Mouse (Mus musculus) hindbrain, embryonic 14.5 days (tissue): ENCODE data around the gene Rbm28. TPM values are rescaled to one million over a fixed set of nuclear protein-coding genes. Genes with fewer than 3 reads are reported as not detected.
A peak's percentile ranks its signal among the peaks of the same experiment; 100 is the strongest.

Experiments
- ATAC-seq: fragments of 200-750 bp; cut with Nextera tagmentation; 2 replicates; pipeline ENCODE4 v1.8.0; 2017; ENCODE audit warnings: moderate number of reproducible peaks, mild to moderate bottlenecking, moderate TSS enrichment, moderate library complexity; ENCODE audit not compliant: low FRiP score
- DNase-seq: peaks from one replicate; pipeline ENCODE4 v3.0.0-alpha.2; 2015; ENCODE audit warnings: low spot score
- H3K27ac ChIP-seq: fragments of 300-500 bp; sonication (generic); 2 replicates; pipeline ENCODE4 v1.5.1; 2014; ENCODE audit warnings: mild to moderate bottlenecking, moderate library complexity
- H3K27me3 ChIP-seq: fragments of 300-500 bp; sonication (generic); 2 replicates; pipeline ENCODE4 v1.6.1; 2014; ENCODE audit warnings: mild to moderate bottlenecking, low read length, mixed read lengths; ENCODE audit not compliant: control insufficient read depth, insufficient read depth
- H3K36me3 ChIP-seq: fragments of 300-500 bp; sonication (generic); replicated peaks from 2 replicates; pipeline ENCODE4 v1.6.1; 2014; ENCODE audit not compliant: control insufficient read depth, insufficient read depth
- H3K4me1 ChIP-seq: fragments of 300-500 bp; sonication (generic); replicated peaks from 2 replicates; pipeline ENCODE4 v1.6.1; 2014; ENCODE audit warnings: antibody characterized with exemption, low read length, mixed read lengths; ENCODE audit not compliant: control insufficient read depth, insufficient read depth
- H3K4me2 ChIP-seq: fragments of 300-500 bp; sonication (generic); replicated peaks from 2 replicates; pipeline ENCODE4 v1.6.1; 2014; ENCODE audit warnings: mild to moderate bottlenecking, moderate library complexity
- H3K4me3 ChIP-seq: fragments of 300-500 bp; sonication (generic); replicated peaks from 2 replicates; pipeline ENCODE4 v1.5.1; 2014; ENCODE audit warnings: mild to moderate bottlenecking, low read length
- H3K9ac ChIP-seq: fragments of 300-500 bp; sonication (generic); 2 replicates; pipeline ENCODE4 v1.6.1; 2014
- H3K9me3 ChIP-seq: fragments of 300-500 bp; sonication (generic); 2 replicates; pipeline ENCODE4 v1.6.1; 2016; ENCODE audit warnings: low read length; ENCODE audit not compliant: control insufficient read depth
- WGBS: fragments of 180-500 bp; shearing (Covaris S2); extraction: QIAGEN DNeasy Blood & Tissue Kit; methylation state at CpG from one replicate; pipeline ENCODE4 v1.1.7; 2014; 5-methylcytosine and 5-hydroxymethylcytosine counted together
- polyA plus RNA-seq: library from polyadenylated mRNA; unstranded; fragments of >200 nt; fragmentation: Nextera tagmentation; extraction: Ambion mirVana; gene quantifications from 2 replicates; pipeline ENCODE4 v1.2.1, GENCODE M21; 2014

Rbm28 gene
- polyA plus RNA-seq, 1 experiment from 2014 or later = 43.0 TPM

GRCm38 (mm10) chr6:29160786-29161185, 4.0 kb downstream of the Rbm28 start:
- H3K4me3 ChIP-seq = no peak overlapping the region
- peaks cover 42% of the 10 kb centered on the region for H3K36me3 ChIP-seq
- no peaks in the 10 kb centered on the region for H3K27me3 ChIP-seq
- DNase-seq = no peak
- H3K4me2 ChIP-seq = no peak overlapping the region
- peaks cover 15% of the 10 kb centered on the region for H3K4me1 ChIP-seq
- H3K9me3 ChIP-seq = no peaks in the 10 kb centered on the region
- 96% methylated on average over 2 of the region's 2 CpGs for WGBS
- H3K27ac ChIP-seq = no peak overlapping the region
- ATAC-seq = no peak
- H3K9ac ChIP-seq = no peak overlapping the region

- ATAC-seq = no peak
- Histone ChIP-seq H3K27ac (no peak overlapping the region), H3K4me2 (no peak overlapping the region), H3K36me3 (peaks cover 83% of the 10 kb centered on the region), H3K27me3 (no peaks in the 10 kb centered on the region), H3K4me3 (no peak overlapping the region), H3K9ac (no peak overlapping the region), H3K9me3 (no peaks in the 10 kb centered on the region), H3K4me1 (no peaks in the 10 kb centered on the region)
- WGBS = 92% methylated on average over 5 of the region's 5 CpGs
- DNase-seq = no peak
Observed at GRCm38 (mm10) chr6:29156326-29156725, 8.5 kb downstream of the Rbm28 start.

- Histone ChIP-seq H3K27ac (no peak overlapping the region), H3K4me3 (no peak overlapping the region), H3K27me3 (no peaks in the 10 kb centered on the region), H3K36me3 (peaks cover 54% of the 10 kb centered on the region), H3K9me3 (no peaks in the 10 kb centered on the region), H3K4me1 (no peaks in the 10 kb centered on the region), H3K9ac (no peak overlapping the region), H3K4me2 (no peak overlapping the region)
- no peak for DNase-seq
- ATAC-seq = no peak
- 96% methylated on average over 1 of the region's 1 CpGs for WGBS
Observed at GRCm38 (mm10) chr6:29150001-29150400, 14.8 kb downstream of the Rbm28 start.

GRCm38 (mm10) chr6:29147407-29148010, 17.3 kb downstream of the Rbm28 start:
- Histone ChIP-seq H3K27me3 (no peaks in the 10 kb centered on the region), H3K27ac (no peak overlapping the region), H3K4me2 (no peak overlapping the region), H3K4me3 (no peak overlapping the region), H3K4me1 (no peaks in the 10 kb centered on the region), H3K36me3 (peaks cover 41% of the 10 kb centered on the region), H3K9ac (no peak overlapping the region), H3K9me3 (no peaks in the 10 kb centered on the region)
- ATAC-seq = no peak
- no peak for DNase-seq
- WGBS = 80% methylated on average over 5 of the region's 5 CpGs

- peaks cover 40% of the 10 kb centered on the region for H3K36me3 ChIP-seq
- no peaks in the 10 kb centered on the region for H3K27me3 ChIP-seq
- H3K4me1 ChIP-seq = no peaks in the 10 kb centered on the region
- H3K9ac ChIP-seq = no peak overlapping the region
- WGBS = 87% methylated on average over 7 of the region's 7 CpGs
- ATAC-seq (no peak), DNase-seq (no peak)
- H3K9me3 ChIP-seq = no peaks in the 10 kb centered on the region
- H3K4me3 ChIP-seq = no peak overlapping the region
- H3K27ac ChIP-seq = no peak overlapping the region
- H3K4me2 ChIP-seq = no peak overlapping the region
Observed at GRCm38 (mm10) chr6:29146641-29147040, 18.2 kb downstream of the Rbm28 start.

GRCm38 (mm10) chr6:29145456-29146307, 19.1 kb downstream of the Rbm28 start:
- no peak overlapping the region for H3K27ac ChIP-seq
- 78% methylated on average over 12 of the region's 12 CpGs for WGBS
- no peak for ATAC-seq
- no peak overlapping the region for H3K4me2 ChIP-seq
- H3K9me3 ChIP-seq = no peaks in the 10 kb centered on the region
- H3K4me1 ChIP-seq = no peaks in the 10 kb centered on the region
- H3K4me3 ChIP-seq = no peak overlapping the region
- H3K9ac ChIP-seq = no peak overlapping the region
- no peaks in the 10 kb centered on the region for H3K27me3 ChIP-seq
- DNase-seq = no peak
- H3K36me3 ChIP-seq = peaks cover 36% of the 10 kb centered on the region

GRCm38 (mm10) chr6:29144971-29145370, 19.8 kb downstream of the Rbm28 start:
- ATAC-seq (no peak), DNase-seq (no peak)
- Histone ChIP-seq H3K4me3 (no peak overlapping the region), H3K27me3 (no peaks in the 10 kb centered on the region), H3K27ac (no peak overlapping the region), H3K9me3 (no peaks in the 10 kb centered on the region), H3K36me3 (peaks cover 33% of the 10 kb centered on the region), H3K4me2 (no peak overlapping the region), H3K9ac (no peak overlapping the region), H3K4me1 (no peaks in the 10 kb centered on the region)
- 91% methylated on average over 3 of the region's 3 CpGs for WGBS

GRCm38 (mm10) chr6:29143608-29144007, 21.2 kb downstream of the Rbm28 start:
- WGBS = 43% methylated on average over 5 of the region's 5 CpGs
- ATAC-seq = 0 out of 2 replicates have a peak, but pooled peaks have one; percentile 55
- H3K4me3 ChIP-seq = no peak overlapping the region

GRCm38 (mm10) chr6:29137441-29137840, 27.4 kb downstream of the Rbm28 start:
- Histone ChIP-seq H3K36me3 (peaks cover 72% of the 10 kb centered on the region), H3K9me3 (no peaks in the 10 kb centered on the region), H3K9ac (no peak overlapping the region), H3K4me3 (no peak overlapping the region), H3K4me2 (no peak overlapping the region), H3K4me1 (no peaks in the 10 kb centered on the region), H3K27me3 (no peaks in the 10 kb centered on the region), H3K27ac (no peak overlapping the region)
- ATAC-seq (no peak), DNase-seq (no peak)
- 96% methylated on average over 9 of the region's 9 CpGs for WGBS

More at GRCm38 (mm10) chr6:29143608-29144007, 21.2 kb downstream of the Rbm28 start:
- Histone ChIP-seq H3K27me3 (no peaks in the 10 kb centered on the region), H3K4me2 (no peak overlapping the region), H3K9me3 (no peaks in the 10 kb centered on the region), H3K4me1 (no peaks in the 10 kb centered on the region), H3K9ac (no peak overlapping the region), H3K27ac (no peak overlapping the region), H3K36me3 (peaks cover 23% of the 10 kb centered on the region)
- DNase-seq = peak; percentile 85
